Mouse (Mus musculus) testis, adult 2 months (tissue): ENCODE data around the gene Mboat1. TPM values are rescaled to one million over a fixed set of nuclear protein-coding genes. Genes with fewer than 3 reads are reported as not detected.

Source experiments
- H3K27ac ChIP-seq: fragments of 200-500 bp; 2 replicates; pipeline ENCODE4 v1.5.1; 2012; ENCODE audit warnings: low read depth, low read length; ENCODE audit not compliant: control insufficient read depth, insufficient read depth
- H3K27me3 ChIP-seq: fragments of 200-500 bp; 2 replicates; pipeline ENCODE4 v1.6.1; 2012; ENCODE audit warnings: mild to moderate bottlenecking, low read length, moderate library complexity; ENCODE audit not compliant: control insufficient read depth, insufficient read depth
- H3K36me3 ChIP-seq: fragments of 200-500 bp; 2 replicates; pipeline ENCODE4 v1.6.1; 2012; ENCODE audit warnings: mild to moderate bottlenecking, low read length; ENCODE audit not compliant: control insufficient read depth, insufficient read depth
- H3K4me1 ChIP-seq: fragments of 200-500 bp; 2 replicates; pipeline ENCODE4 v1.6.1; 2012; ENCODE audit warnings: low read length; ENCODE audit not compliant: control insufficient read depth, insufficient read depth
- H3K4me3 ChIP-seq: fragments of 200-500 bp; 2 replicates; pipeline ENCODE4 v1.5.1; 2012; ENCODE audit warnings: low read depth, mild to moderate bottlenecking, low read length, moderate library complexity, mixed read lengths; ENCODE audit not compliant: control insufficient read depth
- CTCF ChIP-seq: fragments of 200-500 bp; IDR thresholded peaks from 2 replicates; pipeline ENCODE4 v1.5.1; 2012; ENCODE audit warnings: low read depth, mild to moderate bottlenecking, inconsistent platforms, low read length, moderate library complexity; ENCODE audit not compliant: control insufficient read depth, insufficient read depth, insufficient replicate concordance
- POLR2A ChIP-seq: fragments of 200-500 bp; IDR thresholded peaks from 2 replicates; pipeline ENCODE4 v1.6.1; 2012; ENCODE audit warnings: low read depth, mild to moderate bottlenecking, inconsistent platforms, low read length, moderate library complexity; ENCODE audit not compliant: control insufficient read depth
- polyA plus RNA-seq: library from polyadenylated mRNA; depleted of rRNA; stranded (reverse); fragments of >200 nt; gene quantifications from 2 replicates; pipeline ENCODE4 v1.2.3, GENCODE M21; 2012

The Mboat1 gene
- polyA plus RNA-seq, 1 experiment = 0.44 TPM

- Histone ChIP-seq H3K36me3 (no peaks in the 10 kb centered on the region), H3K27ac (no peak overlapping the region), H3K4me1 (peaks cover 7% of the 10 kb centered on the region), H3K4me3 (no peak overlapping the region), H3K27me3 (0 out of 2 replicates have a peak, but pooled peaks cover 4% of the 10 kb centered on the region)
- TF ChIP-seq POLR2A = no peak
- TF ChIP-seq CTCF = no peak
Measured at GRCm38 (mm10) chr13:30137951-30138350, 1.7 kb downstream of the Mboat1 start.

GRCm38 (mm10) chr13:30140149-30140548 lies 3.9 kb downstream of the Mboat1 start:
- TF ChIP-seq CTCF (no peak), POLR2A (no peak)
- Histone ChIP-seq H3K27ac (no peak overlapping the region), H3K4me1 (peaks cover 7% of the 10 kb centered on the region), H3K4me3 (no peak overlapping the region), H3K27me3 (0 out of 2 replicates have a peak, but pooled peaks cover 4% of the 10 kb centered on the region), H3K36me3 (no peaks in the 10 kb centered on the region)

GRCm38 (mm10) chr13:30140646-30141045 lies 4.4 kb downstream of the Mboat1 start:
- Histone ChIP-seq H3K36me3 (no peaks in the 10 kb centered on the region), H3K4me3 (no peak overlapping the region), H3K4me1 (peaks cover 7% of the 10 kb centered on the region), H3K27me3 (0 out of 2 replicates have a peak, but pooled peaks cover 2% of the 10 kb centered on the region), H3K27ac (no peak overlapping the region)
- no peak for TF ChIP-seq CTCF
- TF ChIP-seq POLR2A = no peak

GRCm38 (mm10) chr13:30141996-30142395 lies 5.7 kb downstream of the Mboat1 start:
- Histone ChIP-seq H3K4me3 (no peak overlapping the region), H3K27ac (no peak overlapping the region), H3K36me3 (no peaks in the 10 kb centered on the region), H3K27me3 (no peaks in the 10 kb centered on the region), H3K4me1 (no peaks in the 10 kb centered on the region)
- TF ChIP-seq CTCF (no peak), POLR2A (no peak)

DNA sequence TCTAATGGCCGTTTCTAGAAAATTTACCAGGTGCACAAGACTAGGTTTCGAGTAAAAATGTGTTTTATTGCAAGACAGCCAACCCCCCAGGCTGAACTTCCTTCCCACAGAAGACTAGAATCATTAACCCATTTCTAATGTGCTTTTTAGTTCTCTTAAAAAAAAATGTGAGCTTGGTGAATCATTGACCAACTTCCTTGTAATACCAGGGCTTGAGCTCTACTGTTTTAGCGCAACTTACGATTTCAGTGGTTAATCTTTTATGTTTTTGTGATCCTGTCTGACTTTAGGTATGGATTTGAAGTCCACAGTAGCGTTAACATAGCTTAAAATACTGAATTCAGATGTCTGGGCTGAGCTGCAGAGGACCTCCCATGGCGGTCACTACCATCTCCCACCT lies 10.2 kb downstream of the Mboat1 start:
- no peak overlapping the region for H3K4me3 ChIP-seq
- no peaks in the 10 kb centered on the region for H3K27me3 ChIP-seq
- no peaks in the 10 kb centered on the region for H3K36me3 ChIP-seq
- H3K4me1 ChIP-seq = peaks cover 4% of the 10 kb centered on the region
- no peak overlapping the region for H3K27ac ChIP-seq
- TF ChIP-seq CTCF = no peak
- TF ChIP-seq POLR2A = no peak

GRCm38 (mm10) chr13:30154264-30154663 lies 18.0 kb downstream of the Mboat1 start:
- Histone ChIP-seq H3K27ac (no peak overlapping the region), H3K4me1 (no peaks in the 10 kb centered on the region), H3K4me3 (no peak overlapping the region), H3K27me3 (no peaks in the 10 kb centered on the region), H3K36me3 (no peaks in the 10 kb centered on the region)
- no peak for TF ChIP-seq CTCF
- TF ChIP-seq POLR2A = no peak

DNA sequence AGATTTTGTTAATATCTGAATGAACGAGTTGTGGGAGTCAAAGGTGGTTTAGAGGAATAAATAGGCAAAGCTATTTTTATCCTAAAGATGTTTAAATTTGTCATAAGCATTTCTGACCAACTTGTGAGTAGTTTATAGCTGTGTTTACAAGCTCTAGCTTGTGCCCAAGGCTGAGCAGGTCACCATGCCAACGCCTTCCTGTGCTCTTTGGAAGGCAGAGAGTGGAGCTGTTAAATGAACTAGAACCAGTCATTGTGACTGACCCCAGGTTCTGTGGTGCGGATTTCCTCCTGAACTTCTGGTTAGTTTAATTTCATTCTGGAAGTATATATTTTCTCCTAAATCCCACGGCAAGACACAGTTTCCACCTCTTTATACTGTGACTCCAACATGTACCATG lies 23.3 kb downstream of the Mboat1 start:
- Histone ChIP-seq H3K4me3 (no peak overlapping the region), H3K4me1 (no peaks in the 10 kb centered on the region), H3K36me3 (no peaks in the 10 kb centered on the region), H3K27me3 (no peaks in the 10 kb centered on the region), H3K27ac (no peak overlapping the region)
- no peak for TF ChIP-seq CTCF
- TF ChIP-seq POLR2A = no peak

- Histone ChIP-seq H3K4me3 (no peak overlapping the region), H3K27me3 (no peaks in the 10 kb centered on the region), H3K4me1 (no peaks in the 10 kb centered on the region), H3K36me3 (no peaks in the 10 kb centered on the region), H3K27ac (no peak overlapping the region)
- TF ChIP-seq POLR2A (no peak), CTCF (no peak)
Measured at GRCm38 (mm10) chr13:30163521-30163920, 27.2 kb downstream of the Mboat1 start.
